Mouse (Mus musculus): ENCODE measurements around the gene Acss1.
A peak's percentile ranks its signal among the peaks of the same experiment; 100 is the strongest.

Acss1 gene

DNA sequence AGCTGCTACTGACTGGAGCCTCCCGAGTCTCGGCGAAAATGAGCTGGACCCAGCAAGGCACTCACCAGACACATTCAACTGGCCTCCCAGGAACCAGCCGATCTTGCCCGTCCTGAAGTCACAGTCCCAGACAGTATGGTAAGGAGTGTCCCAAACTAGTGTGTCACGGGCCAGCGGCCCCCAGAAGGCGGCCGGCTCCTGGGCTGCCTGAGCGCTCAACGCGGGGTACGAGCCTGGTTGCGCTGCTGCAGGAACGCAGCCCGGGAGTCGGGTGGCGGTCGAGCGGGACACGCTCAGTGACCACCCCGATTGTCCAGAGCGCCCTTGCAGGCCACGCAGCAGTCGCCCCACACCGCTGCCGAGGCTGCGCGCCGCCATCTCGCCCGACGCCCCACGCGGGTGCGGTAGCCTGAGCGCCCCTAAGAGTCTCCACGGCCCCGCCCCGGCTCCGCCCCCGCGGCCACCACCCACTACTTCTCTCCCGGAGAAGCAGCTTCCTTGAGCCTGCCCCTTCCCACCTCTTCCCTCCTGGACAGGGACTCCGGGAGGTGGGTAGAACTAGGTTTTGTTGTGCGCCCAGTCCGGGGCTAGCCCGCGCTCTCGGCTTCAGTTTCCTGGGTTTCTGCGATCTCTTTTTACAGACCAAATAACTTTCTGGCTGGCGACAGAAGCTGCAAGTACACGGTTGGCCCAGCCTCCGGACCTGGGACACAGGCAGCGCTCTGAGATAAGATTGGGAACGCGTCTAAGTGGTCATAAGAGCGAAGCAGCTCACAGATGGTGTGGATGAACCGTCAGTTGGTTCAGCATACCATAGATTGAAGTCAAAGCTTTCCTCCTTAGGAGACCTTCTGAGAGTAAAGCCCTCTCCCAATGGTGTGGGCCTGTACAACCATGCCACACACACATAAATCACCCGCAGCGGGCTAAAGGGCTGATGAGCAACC is at the start of gene Acss1:
Gene Acss1, minus strand, starts transcription at position 681 of the 947 bp plus-strand sequence.
- DNase-seq (ENCODE audit: inconsistent age in 2 of 2, low spot score in 1 of 2), result peak; percentile 81 to 89

DNA sequence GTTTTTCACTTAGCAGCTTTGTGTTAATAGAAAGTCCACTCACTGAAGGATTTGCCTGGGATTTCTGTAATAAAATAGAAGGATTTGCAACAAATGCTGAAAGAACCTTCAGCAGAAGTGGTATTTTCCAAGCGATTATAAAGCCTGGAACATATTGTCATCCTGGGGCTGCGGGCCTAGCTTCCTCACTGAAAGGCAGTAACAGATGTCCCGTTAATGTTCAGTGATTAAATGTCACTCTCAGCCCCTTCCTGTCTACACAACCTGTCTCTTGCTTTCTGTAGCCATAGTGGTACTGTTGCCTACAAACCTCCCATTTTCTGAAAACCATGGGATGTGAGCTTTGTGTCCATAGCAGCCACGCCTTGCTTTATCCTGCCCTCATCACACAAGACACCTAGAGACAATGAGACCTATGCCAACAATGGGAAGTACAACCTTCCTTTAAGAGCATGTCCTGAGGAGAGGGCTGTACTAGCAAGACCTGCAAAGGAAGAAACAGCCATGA is 43.9 kb upstream of the Acss1 start:
- no peak for DNase-seq (ENCODE audit: inconsistent age in 2 of 2, low spot score in 1 of 2)

DNA sequence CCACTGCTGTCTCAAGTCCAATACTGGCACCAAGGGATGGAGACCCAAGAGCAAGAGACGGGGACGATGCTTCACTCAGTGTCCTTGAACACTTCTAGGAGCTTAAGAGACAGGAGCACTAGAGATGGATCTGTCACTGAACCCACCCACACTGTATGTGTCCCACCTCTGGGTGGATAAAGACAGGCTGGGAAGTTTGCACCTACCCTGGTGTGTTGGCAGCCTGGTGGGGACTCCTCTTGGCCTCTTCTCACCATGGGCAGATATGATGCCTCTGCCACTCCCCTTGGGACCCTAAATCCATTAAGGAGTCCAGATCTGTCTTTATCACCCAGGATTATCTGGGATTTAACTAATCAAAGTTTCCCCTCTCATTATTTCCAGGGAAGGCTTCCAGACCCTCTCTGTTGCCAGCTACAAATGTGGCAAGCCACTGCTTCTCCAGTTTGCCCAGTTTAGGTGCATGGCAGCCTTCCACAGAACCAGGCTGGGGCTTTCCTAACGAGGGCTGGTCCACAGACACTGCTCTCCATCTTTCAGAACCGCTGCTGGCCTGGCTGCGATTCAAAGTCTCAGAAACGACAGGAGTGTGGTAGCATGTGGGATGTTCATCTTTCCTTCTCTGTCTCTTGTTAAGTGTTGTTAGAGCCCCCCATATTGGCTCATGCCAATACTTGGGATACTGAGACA is 23.3 kb upstream of the Acss1 start:
- no peak for DNase-seq (ENCODE audit: inconsistent age in 2 of 2, low spot score in 1 of 2)

DNA sequence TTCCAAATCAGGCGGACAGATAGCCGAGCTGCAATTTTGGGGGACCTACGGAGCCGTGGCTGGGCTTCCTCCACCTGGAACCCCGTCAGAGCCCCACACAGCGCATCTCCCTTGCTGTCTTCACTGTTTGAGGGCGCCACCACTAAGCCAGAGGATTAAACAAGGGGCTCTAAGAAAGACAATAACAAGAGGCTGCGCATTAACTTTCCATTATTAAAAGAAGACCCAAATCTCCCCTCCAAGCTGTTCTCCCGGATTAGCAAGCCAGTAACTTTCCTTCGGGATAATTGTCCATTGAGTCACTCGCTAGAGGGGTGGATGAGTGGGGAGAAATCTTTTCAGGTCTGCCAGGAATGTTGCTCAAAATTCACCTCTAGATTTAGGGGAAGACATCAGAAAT is 21.9 kb upstream of the Acss1 start:
- no peak for DNase-seq (ENCODE audit: inconsistent age in 2 of 2, low spot score in 1 of 2)

DNA sequence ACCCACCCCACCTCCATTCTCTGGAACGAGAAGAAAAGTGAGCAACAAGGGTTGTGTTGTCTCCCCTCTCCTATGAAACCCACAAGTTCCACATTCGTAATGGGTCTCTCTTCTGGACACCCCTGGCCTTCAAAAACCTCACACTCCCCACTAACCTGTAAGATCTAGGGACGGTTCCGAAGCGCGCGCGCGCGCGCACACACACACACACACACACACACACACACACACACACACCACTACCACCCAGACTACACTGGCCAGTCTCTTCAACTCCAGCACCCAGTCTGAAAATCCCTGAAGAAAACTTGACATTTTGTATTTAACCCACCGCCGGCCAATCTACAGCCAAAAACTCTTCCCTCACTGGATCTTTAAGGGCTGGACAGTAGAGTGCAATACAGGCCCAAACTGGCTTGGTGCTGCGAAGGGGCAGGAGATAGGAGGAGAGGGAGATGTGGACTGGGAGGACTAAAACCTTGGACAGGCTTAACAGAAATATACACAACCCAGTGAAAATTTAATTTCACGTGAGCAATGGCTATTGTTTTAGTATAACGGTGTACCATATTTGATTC is 21.0 kb upstream of the Acss1 start, which contains the start of gene Vsx1:
Gene Vsx1, minus strand, starts transcription at position 138 of the 578 bp plus-strand sequence.
- DNase-seq (ENCODE audit: inconsistent age in 2 of 2, low spot score in 1 of 2), result no peak

DNA sequence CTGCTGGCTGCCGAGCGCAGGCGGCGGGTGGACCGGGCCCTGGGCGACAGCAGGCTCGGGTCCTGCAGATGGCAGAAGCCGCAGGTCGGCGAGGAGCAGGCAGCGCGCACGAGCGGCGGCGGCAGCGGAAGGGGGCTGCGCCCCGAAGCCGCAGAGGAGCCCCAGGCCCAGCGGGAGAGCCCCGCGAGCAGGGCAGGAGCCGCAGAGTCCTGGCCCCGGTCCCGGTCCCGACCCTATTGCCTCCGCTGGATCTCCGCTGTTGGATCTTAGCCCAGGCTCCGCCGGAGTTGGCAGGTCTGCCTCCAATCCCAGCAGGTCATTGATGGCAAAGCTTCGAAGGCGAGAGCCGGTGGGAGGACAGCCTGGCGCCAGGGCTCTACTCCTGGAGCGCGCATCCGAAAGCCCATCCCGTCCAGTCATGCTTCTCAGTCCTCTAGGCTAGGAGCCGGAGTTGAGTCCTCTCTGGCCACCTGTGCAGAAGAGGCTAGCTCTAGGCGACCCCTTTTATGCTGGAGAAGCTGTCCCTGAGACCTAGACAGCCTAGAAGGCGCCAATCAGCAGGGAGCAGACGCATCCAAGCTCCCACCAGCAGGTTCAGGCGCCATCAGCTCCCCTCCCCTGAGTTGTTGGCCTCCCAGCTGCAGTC is 20.4 kb upstream of the Acss1 start:
- DNase-seq (ENCODE audit: inconsistent age in 2 of 2, low spot score in 1 of 2), result peak in 1 of 2 experiments; percentile 70

DNA sequence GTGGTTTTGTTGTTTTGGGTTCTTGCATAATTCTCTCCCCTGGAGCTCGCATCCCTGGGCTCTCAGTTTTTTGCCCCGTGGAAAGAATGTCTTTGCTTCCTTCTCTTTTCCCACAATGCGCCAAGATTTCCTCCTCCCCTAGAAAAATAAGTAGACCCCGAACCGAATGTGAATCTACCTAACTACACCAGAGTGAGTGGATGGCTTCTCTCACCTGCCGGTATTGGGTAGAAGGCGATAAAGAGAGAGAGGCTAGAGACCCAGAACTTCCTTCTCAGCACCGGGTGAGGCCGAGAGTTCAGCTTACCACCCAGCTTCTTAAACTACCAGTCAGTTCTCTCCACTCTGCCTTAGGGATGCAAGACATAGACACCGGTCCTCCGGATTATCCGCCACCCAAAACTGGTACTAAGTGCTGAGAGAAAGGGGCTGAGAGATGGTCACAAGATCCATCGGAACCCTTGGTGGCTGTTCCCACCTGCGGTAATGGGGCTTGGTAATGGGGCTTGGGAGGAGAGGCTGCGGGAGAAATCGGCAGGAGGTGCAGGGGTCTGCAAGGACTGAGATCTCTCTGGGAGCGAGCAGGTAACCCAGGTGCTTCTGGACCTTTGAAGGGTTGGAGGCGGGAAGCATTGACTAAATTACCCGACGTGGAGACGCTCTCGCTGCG is 19.7 kb upstream of the Acss1 start:
- no peak for DNase-seq (ENCODE audit: inconsistent age in 2 of 2, low spot score in 1 of 2)

DNA sequence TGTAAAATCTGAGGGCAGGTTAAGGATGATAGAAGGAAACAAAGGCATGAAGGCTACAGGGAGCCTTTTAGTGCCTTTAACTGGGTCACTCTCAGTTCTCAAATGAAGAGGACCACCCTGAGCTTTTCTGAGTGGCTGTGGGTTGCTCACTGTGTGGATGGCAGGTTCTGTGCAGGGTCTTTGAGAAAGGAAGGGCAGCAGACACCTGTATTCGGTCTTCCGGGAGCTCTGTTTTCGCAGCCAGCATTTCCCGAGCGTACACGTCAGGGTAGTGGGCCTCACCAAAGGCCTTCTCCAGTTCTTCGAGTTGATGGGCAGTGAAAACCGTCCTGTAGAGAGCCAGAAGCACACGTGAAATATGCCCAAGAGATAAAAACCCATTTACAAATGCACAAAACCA is 17.1 kb upstream of the Acss1 start:
- DNase-seq (ENCODE audit: inconsistent age in 2 of 2, low spot score in 1 of 2), result no peak

DNA sequence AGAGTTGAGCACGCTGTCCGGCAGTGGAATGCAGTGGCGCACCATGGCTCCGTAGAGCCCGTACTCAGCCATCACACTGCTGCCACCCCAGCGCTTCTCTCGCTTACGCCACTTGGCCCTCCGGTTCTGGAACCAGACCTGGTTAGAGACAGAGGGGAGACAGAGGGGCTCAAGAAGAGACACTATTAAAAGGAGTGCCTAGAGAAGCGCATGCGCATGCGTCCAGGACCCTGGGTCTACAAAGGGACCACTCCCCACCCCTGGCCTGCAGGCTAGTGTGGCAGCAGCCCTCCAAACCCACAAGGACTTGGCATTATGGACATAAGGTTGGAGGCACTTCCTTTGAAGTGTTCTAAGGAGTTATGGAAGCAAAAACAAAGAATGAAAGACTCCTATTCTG is 16.2 kb upstream of the Acss1 start:
- DNase-seq (ENCODE audit: inconsistent age in 2 of 2, low spot score in 1 of 2), result no peak

DNA sequence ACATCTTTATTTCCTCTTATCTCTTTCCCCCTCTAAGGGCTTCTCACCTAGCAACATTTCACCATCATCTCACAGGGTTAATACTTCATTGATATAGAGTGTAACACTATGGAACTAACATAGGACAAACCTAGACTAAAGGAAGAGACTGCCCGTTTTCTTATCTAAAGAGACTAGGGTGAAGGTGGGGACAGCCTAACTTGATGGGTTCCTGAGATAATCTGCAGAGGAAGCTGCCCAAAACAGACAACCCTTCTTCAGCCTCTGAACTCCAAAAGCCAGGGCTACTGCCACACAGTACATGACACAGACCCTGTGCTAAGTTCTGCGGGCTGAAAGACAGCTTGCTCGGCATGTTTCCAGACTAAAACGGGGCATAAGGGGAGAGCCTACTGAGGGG is 13.3 kb upstream of the Acss1 start:
- no peak for DNase-seq (ENCODE audit: inconsistent age in 2 of 2, low spot score in 1 of 2)

DNA sequence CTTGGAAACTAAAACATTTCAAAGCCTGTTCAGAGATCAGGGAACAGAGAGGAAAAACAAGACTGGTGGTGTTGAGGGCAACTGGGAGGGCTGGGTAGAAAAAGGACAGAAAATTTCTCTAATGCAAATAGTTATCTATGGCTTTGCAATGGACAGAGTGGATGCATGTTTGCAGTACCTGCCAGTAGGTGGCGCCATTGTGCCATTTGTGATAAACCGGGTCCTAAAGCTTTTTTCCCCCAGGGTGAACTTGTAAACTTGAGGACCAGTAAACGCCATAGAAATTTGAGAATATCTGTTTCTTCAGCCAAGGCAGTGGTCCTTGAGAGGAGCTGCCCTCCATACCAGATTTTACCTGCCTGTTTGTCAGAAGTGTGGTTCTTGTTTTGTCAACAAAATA is 10.1 kb upstream of the Acss1 start:
- peak; percentile 64 to 89 for DNase-seq (ENCODE audit: inconsistent age in 2 of 2, low spot score in 1 of 2)

DNA sequence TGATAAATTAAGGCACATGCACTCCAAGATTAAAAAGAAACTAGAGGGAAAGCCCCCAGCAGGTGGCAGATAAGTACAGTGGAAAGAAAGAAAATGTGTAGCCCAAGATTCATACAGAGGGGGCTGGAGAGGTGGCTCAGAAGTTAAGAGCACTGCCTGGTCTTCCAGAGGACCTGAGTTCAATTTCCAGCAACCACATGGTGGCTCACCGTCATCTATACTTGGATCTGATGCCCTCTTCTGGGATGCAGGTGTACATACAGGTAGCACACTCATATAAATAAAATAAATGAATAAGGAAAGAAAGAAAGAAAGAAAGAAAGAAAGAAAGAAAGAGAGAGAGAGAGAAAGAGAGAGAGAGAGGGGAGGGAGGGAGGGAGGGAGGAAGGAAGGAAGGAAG is 7.2 kb upstream of the Acss1 start:
- no peak for DNase-seq (ENCODE audit: inconsistent age in 2 of 2, low spot score in 1 of 2)

DNA sequence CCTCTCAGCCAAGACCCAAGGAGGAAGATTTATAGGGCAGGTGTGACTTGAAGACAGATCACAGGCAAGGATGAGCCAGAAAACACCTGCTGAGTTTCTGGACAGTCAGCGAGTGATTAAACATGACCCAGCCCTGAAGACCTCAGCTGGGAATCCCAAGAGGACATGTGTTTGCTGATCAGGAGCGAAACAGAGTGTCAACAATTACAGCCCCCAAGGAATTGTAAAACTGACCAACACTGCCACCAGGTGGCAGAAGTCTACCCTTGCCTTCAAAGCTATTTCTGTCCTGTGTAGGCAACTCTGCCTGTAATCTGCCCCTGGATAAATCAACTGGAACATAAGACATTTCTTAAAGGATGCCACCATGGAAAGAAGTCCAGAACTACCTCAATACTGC is 6.6 kb upstream of the Acss1 start:
- peak; percentile 55 to 85 for DNase-seq (ENCODE audit: inconsistent age in 2 of 2, low spot score in 1 of 2)

DNA sequence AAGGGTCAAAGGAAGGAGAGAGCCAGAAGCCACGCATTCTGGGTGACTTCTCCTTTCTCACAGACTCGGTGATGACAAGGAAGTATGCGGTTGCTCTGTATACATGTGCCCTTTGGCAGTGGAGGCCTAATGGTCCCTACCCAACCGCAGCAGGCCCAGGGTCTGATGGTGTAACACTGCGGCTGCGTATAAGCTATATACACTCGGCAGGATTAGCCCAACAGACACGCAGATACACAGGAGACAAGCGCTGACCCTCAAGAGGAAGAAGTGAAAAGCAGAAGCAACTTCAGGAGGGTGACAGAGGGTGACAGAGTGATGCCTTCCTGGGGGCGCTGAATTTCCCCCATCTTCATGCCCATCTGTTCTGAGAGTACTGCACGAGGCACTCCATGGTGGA is 5.6 kb upstream of the Acss1 start:
- DNase-seq (ENCODE audit: inconsistent age in 2 of 2, low spot score in 1 of 2), result peak; percentile 25 to 38

DNA sequence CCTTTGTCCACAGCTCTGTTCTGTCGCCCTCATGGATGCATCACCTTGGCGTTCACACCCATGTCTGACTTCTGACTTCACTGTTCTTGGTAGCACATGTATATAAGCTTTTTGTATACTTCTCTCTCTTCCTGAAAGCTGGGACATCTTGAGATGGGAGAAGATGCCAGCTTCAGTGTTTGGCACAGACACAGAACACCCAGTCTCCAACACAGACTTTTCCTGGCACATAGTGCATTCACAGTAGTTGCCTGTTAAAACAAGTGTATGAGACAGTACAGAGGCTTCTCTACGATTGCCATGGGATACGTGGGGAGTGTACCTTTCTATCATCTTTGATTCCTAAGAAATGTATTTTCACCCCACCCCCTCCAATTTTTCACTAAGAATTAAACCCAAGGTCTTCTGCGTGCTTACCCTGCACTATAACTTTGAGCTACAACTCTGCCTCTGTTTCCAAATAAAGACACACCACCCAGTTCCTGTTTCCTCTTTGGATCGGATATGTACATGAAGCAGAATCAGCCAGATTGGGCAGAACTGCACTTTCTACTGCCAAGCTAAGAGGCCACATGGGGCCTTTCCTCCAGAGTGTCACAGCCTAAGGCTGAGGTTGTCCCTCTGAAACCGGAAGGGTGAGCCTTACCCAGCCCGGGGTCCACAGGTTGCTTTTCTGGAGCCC is 3.5 kb upstream of the Acss1 start:
- no peak for DNase-seq (ENCODE audit: inconsistent age in 2 of 2, low spot score in 1 of 2)

DNA sequence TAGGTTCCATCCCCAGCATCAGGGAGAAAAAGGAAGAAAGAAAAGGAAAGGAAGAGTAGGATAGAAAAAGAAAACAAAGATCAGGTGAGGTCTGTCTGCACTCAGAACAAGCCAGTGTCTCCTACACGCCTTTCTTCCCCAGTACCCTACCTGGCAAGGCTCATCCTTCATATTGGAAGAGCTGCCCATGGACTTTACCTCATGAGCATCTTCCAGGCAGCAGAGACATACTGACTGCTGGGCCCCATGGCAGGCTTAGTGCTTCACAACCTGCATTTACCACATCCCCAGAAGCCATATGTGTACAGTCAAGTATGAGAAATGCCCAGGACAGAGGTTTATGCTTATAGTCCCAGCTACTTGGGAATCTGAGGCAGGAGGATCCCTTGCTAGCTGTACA is 2.6 kb upstream of the Acss1 start:
- DNase-seq (ENCODE audit: inconsistent age in 2 of 2, low spot score in 1 of 2), result no peak

DNA sequence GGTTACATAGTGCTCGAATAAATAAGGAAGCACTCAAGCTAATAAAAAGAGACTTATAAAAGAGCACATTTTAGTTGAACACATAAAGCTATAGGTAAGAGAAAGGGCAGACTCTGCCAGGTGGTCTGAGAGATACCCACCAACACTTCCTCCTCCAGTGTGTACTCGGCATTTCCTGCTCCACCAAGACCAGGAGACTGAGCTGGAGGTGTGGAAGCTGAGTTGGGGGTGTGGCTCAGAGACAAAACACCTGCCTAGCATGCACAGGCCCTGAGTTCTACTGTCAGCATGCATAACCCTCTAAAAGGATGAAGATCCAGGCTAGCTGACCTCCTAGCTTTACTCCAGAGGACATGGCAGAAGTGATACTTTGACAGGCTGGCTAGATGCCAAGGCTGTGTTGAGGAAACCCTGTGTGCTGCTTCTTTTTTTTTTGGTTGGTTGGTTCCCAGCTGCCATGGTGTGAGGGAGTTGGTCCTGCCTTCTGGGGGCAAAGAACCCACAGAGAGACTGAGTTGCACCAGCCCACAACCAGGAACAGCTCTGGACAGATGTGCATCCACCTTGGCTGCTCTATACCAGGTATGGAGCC is 1.2 kb upstream of the Acss1 start:
- peak; percentile 23 to 57 for DNase-seq (ENCODE audit: inconsistent age in 2 of 2, low spot score in 1 of 2)

DNA sequence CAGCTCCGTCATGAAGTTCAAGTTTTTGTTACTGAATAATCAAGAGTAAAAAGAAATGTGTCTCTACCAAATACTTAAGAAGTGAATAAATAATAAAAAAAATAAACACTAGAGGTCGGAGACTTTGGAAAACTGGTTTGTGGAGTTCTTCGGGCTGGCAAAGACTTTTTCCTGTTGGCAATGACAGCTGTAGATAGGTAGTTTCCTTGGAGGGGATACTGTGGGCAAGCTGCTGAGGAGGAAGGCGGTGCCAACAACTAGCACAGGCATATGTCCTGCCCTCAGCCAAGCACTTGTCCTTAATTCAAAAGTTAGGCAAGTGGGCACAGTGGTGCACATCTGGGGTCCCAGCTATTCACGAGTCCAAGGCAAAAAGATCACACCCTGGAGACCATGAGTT is 656 bp upstream of the Acss1 start:
- DNase-seq (ENCODE audit: inconsistent age in 2 of 2, low spot score in 1 of 2), result no peak

DNA sequence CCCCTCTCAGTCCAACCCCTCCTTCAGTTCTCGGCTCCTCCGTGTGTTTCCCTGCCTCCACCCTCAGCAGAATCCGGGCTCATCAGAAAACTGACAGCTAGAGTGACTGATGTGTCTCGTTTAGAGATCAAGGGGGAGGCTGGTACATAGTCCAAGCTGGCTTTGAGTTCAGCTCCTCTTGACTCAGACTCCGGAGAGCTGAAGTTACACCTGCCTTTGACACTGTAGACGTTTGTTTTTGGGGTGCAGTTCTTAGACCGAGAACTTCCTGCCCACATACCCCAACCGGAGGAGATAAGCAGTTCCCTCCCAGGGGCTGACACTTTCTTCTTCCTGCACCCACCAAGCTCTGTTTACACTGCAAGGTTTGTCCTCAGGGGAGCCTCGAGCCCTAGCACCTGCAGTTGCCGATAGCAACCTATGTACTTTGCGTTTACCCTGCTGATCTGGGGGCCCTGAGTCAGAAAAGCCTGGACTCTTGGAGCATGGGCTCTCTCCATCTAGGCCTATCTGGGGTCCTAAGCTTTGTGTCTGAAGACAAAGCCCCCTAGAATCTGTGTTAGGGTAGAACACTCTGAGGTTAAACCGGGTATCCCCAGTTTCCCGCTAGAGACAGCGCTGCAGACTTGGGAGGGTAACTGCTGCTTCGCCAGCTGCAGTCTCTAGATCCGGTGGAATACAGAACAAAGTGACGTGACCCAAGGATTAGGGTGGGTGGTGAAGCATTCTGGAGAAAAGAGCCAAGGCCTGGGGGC is 1.1 kb downstream of the Acss1 start:
- peak; percentile 17 to 49 for DNase-seq (ENCODE audit: inconsistent age in 2 of 2, low spot score in 1 of 2)

Measured in adrenal gland, adult (tissue).